Mouse (Mus musculus): ENCODE measurements around the gene Usp7.

- TF ChIP-seq POLR2A (IDR thresholded peaks at IDR 0.05; ENCODE audit: control insufficient read depth, extremely low read depth, insufficient read depth, low read length, poor library complexity) (no peak), CTCF (IDR thresholded peaks at IDR 0.05; ENCODE audit: borderline replicate concordance, control insufficient read depth, extremely low read depth, insufficient read depth, low read length, poor library complexity) (no peak)
These were observed 112.3 kb downstream of the Usp7 start for GRCm38 (mm10) chr16:8679780-8680179.
